Mouse (Mus musculus): ENCODE results near the gene Mtch1. TPM values are rescaled to one million over a fixed set of nuclear protein-coding genes. Genes with fewer than 3 reads are reported as not detected.

The Mtch1 gene
- polyA plus RNA-seq, 1 experiment from 2014 or later, result 316 TPM

DNA sequence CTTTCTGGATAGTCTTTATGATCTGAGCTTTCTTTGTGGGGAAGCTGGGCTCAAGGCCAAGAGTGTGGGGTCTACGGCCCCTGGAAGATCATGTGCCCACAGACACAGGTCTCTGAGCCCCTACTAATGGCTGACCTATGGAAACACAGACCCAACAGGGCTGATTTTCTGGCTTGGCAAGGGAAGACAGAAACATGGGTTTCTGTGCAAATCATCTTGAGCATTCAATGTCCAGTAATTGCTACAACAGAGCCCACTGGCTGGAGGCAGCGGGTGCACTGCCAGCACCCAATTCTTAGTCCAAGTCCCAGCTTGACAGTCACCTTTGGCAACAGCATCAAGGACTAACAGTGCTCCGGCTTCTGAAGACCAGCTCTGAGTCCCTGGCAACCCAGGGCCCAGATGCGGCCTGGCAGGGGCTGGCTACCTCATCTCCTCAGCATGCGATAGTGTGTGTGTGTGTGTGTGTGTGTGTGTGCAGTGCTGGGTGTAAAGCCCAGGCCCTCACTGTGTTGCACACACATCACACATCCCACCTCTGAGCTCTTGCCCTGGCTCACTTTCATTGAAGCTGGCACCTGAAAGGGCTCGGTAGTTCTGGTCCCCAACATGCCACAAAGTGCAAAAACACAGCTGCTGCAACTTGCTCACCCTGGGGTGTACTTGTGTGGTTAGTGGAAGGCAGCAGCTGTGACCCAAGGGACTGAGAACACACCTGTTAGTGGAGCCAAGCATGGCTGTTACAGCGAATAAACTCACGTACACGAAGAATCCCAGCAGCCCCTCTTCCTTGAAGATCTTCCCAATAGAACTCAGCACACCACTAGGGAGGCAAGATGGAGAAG, 9.5 kb downstream of the Mtch1 start:
- H3K27me3 ChIP-seq (ENCODE audit: insufficient read depth, low read length), result no peaks in the 10 kb centered on the region
- H3K36me3 ChIP-seq (ENCODE audit: insufficient read depth, low read length), result peaks cover 66% of the 10 kb centered on the region
- H3K4me3 ChIP-seq (ENCODE audit: low read length), result no peak overlapping the region
- no peak overlapping the region for H3K9ac ChIP-seq (replicated peaks; ENCODE audit: low read length)
- peaks cover 38% of the 10 kb centered on the region for H3K4me1 ChIP-seq (ENCODE audit: insufficient read depth, low read length)
- no peak for ATAC-seq (ENCODE audit: low FRiP score, low TSS enrichment)
- H3K9me3 ChIP-seq (ENCODE audit: low read length), result no peaks in the 10 kb centered on the region
- WGBS, result 91% methylated on average over 9 of the region's 9 CpGs
- H3K4me2 ChIP-seq (replicated peaks; ENCODE audit: low read depth, low read length), result no peak overlapping the region
- H3K27ac ChIP-seq (ENCODE audit: low read length), result peak overlapping the region; percentile 73; the same call in 1 of the 2 replicates

DNA sequence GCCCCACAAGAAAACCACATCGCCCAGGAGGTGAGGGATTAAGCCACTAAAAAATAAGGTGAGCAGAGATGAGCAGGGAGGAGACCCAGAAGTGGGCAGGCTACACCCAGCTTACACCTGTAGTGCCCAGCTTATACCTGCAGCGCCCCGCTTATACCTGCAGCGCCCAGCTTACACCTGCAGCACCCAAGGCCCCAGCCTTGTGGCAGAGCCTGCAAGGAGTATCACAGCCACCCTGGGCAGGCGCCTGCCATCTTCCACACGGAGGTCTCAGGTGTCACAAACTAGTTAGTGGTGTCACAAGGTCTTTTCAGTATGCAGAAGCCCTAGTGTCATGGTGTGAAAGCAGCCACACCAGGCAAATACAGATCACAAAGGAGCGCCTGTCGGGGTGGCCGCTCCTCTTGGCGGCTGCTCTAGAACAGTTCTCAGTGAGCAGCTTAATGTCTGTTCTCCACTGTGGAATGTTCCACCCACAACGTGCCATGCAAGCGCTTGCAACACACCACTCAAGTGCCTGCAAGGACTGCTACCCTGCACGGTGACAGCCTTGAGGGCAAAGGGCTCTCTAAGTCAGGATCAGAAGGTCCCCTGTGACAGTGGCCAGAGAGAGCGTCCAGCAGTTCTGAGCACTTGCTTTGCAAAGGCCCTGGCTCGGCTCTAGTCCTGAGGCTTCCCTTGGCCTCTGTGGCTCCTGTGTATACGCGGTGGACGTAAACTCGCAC, 11.3 kb downstream of the Mtch1 start:
- Histone ChIP-seq H3K4me3 (ENCODE audit: low read length) (no peak overlapping the region), H3K4me1 (ENCODE audit: insufficient read depth, low read length) (peaks cover 22% of the 10 kb centered on the region), H3K4me2 (replicated peaks; ENCODE audit: low read depth, low read length) (no peak overlapping the region), H3K27me3 (ENCODE audit: insufficient read depth, low read length) (no peaks in the 10 kb centered on the region), H3K36me3 (ENCODE audit: insufficient read depth, low read length) (peaks cover 80% of the 10 kb centered on the region), H3K9me3 (ENCODE audit: low read length) (no peaks in the 10 kb centered on the region), H3K27ac (ENCODE audit: low read length) (no peak overlapping the region), H3K9ac (replicated peaks; ENCODE audit: low read length) (no peak overlapping the region)
- 89% methylated on average over 19 of the region's 19 CpGs for WGBS
- ATAC-seq (ENCODE audit: low FRiP score, low TSS enrichment), result no peak

DNA sequence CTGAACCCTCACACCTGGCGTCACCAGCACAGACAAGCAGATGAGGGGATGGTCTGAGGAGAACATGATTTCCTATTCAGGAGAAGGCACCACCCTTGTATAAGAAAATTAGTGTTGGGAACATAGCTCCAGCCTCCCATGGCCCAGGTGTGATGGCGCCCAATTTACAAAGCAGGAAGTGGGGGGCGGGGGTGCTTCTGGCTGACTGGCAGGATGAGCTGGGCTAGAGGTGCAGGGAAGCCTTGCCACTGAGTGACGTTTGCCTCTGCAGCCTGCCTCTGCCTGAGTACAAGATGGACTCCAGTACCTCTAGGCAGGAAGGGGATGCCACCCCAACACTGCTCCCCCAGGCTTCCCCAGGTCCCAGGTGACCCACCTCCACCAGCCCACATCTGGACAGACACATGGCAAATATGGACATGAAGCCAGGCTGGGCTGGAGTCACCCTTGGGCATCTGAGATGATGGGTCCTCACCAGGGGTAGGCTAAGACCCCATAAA, 15.5 kb downstream of the Mtch1 start:
- Histone ChIP-seq H3K9ac (replicated peaks; ENCODE audit: low read length) (no peak overlapping the region), H3K4me3 (ENCODE audit: low read length) (no peak overlapping the region), H3K4me1 (ENCODE audit: insufficient read depth, low read length) (0 out of 2 replicates have a peak, but pooled peaks cover 4% of the 10 kb centered on the region), H3K9me3 (ENCODE audit: low read length) (no peaks in the 10 kb centered on the region), H3K27ac (ENCODE audit: low read length) (no peak overlapping the region), H3K4me2 (replicated peaks; ENCODE audit: low read depth, low read length) (no peak overlapping the region), H3K27me3 (ENCODE audit: insufficient read depth, low read length) (no peaks in the 10 kb centered on the region), H3K36me3 (ENCODE audit: insufficient read depth, low read length) (peaks cover 59% of the 10 kb centered on the region)
- no peak for ATAC-seq (ENCODE audit: low FRiP score, low TSS enrichment)
- WGBS, result 80% methylated on average over 4 of the region's 4 CpGs

DNA sequence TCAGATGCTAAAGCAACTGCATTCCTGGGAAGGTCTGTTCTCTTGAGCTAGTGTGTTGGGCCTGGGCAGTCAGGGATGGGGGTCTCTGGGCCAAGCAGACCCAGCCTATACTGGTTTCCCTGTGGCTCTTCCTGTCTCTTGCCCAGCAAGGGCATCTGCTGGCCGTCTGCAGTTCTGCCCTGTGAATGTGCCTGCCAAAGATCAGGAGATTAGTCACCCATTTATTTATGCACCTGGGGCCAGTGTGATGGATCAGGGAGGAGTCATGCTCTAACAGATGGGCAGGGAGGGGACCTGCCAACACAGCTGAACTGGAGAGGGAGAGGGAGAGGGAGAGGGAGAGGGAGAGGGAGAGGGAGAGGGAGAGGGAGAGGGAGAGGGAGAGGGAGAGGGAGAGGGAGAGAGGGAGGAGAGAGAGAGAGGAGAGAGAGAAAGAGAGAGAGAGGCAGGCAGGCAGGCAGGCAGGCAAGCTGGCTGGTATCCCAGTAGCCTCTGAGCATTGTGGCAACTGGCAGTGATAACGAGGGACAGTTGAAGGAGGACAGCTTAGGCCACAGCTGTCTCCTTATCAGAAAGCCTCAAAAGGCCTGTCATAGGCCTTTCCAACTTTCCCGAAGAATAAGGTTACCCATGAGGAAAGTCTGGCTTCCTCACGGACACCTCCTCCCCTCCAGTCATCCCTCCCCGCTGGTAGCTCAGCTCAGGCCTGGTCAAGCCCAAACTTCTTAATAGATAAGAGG, 16.9 kb downstream of the Mtch1 start:
- H3K9ac ChIP-seq (replicated peaks; ENCODE audit: low read length), result no peak overlapping the region; the same call in 1 of the 2 replicates
- ATAC-seq (ENCODE audit: low FRiP score, low TSS enrichment), result 0 out of 2 replicates have a peak, but pooled peaks have one; percentile 43
- H3K27me3 ChIP-seq (ENCODE audit: insufficient read depth, low read length), result no peaks in the 10 kb centered on the region
- no peak overlapping the region for H3K4me2 ChIP-seq (replicated peaks; ENCODE audit: low read depth, low read length)
- no peaks in the 10 kb centered on the region for H3K9me3 ChIP-seq (ENCODE audit: low read length)
- peaks cover 45% of the 10 kb centered on the region for H3K36me3 ChIP-seq (ENCODE audit: insufficient read depth, low read length)
- H3K27ac ChIP-seq (ENCODE audit: low read length), result peak overlapping the region; percentile 72
- H3K4me1 ChIP-seq (ENCODE audit: insufficient read depth, low read length), result peaks cover 15% of the 10 kb centered on the region
- H3K4me3 ChIP-seq (ENCODE audit: low read length), result no peak overlapping the region
- WGBS, result 33% methylated on average over 5 of the region's 5 CpGs

DNA sequence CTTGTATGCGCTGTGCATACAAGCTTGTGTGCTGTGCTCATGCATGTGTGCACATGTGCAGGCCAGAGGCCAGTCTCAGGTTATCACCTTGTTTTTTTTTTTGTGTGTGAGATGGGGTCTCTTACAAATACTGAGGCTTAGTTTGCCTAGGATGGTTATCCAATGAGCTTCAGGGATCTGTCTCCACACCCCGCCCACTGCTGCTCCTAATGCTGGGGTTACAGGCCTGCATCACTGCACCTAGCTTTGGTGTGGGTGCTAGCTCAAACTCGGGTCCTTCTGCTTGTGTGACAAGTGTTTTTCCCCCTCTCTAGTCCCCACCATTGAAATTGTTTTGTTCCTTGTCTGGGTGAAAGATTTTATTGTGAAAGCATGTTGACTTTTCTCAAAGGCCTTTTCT, 17.5 kb downstream of the Mtch1 start:
- no peak for ATAC-seq (ENCODE audit: low FRiP score, low TSS enrichment)
- Histone ChIP-seq H3K9me3 (ENCODE audit: low read length) (no peaks in the 10 kb centered on the region), H3K27ac (ENCODE audit: low read length) (peak overlapping the region; percentile 66; the same call in 1 of the 2 replicates)

DNA sequence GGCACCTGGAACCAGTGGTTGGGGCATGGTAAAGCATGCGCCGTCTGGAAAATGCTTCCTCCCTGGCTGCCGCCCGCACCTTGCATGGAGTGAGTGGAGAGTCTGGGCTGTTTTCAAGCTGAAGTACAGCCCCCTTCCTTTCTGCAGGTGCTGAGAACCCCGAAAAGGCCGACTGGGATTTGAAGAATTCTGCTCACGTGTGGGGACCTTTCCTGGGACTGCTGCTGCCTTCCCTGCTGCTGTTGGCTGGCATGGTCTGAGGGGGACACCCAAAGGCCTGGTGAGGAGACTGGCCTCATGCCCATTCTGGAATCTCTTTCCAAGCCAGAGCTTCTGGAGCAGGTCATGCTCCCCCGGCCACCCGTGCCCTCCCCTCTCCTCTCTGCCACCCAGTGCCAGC, 20.0 kb downstream of the Mtch1 start:
- H3K9ac ChIP-seq (replicated peaks; ENCODE audit: low read length), result no peak overlapping the region
- H3K4me3 ChIP-seq (ENCODE audit: low read length), result no peak overlapping the region
- H3K4me1 ChIP-seq (ENCODE audit: insufficient read depth, low read length), result peaks cover 15% of the 10 kb centered on the region
- no peak for ATAC-seq (ENCODE audit: low FRiP score, low TSS enrichment)
- 79% methylated on average over 9 of the region's 9 CpGs for WGBS
- no peaks in the 10 kb centered on the region for H3K27me3 ChIP-seq (ENCODE audit: insufficient read depth, low read length)
- H3K4me2 ChIP-seq (replicated peaks; ENCODE audit: low read depth, low read length), result no peak overlapping the region
- no peak overlapping the region for H3K27ac ChIP-seq (ENCODE audit: low read length)
- H3K36me3 ChIP-seq (ENCODE audit: insufficient read depth, low read length), result peaks cover 18% of the 10 kb centered on the region
- no peaks in the 10 kb centered on the region for H3K9me3 ChIP-seq (ENCODE audit: low read length)

More for the DNA sequence above, 17.5 kb downstream of the Mtch1 start:
- Histone ChIP-seq H3K4me1 (ENCODE audit: insufficient read depth, low read length) (peaks cover 15% of the 10 kb centered on the region), H3K4me3 (ENCODE audit: low read length) (no peak overlapping the region), H3K4me2 (replicated peaks; ENCODE audit: low read depth, low read length) (no peak overlapping the region), H3K36me3 (ENCODE audit: insufficient read depth, low read length) (peaks cover 39% of the 10 kb centered on the region), H3K27me3 (ENCODE audit: insufficient read depth, low read length) (no peaks in the 10 kb centered on the region), H3K9ac (replicated peaks; ENCODE audit: low read length) (no peak overlapping the region; the same call in 1 of the 2 replicates)
- WGBS, result 81% methylated on average over 3 of the region's 3 CpGs

DNA sequence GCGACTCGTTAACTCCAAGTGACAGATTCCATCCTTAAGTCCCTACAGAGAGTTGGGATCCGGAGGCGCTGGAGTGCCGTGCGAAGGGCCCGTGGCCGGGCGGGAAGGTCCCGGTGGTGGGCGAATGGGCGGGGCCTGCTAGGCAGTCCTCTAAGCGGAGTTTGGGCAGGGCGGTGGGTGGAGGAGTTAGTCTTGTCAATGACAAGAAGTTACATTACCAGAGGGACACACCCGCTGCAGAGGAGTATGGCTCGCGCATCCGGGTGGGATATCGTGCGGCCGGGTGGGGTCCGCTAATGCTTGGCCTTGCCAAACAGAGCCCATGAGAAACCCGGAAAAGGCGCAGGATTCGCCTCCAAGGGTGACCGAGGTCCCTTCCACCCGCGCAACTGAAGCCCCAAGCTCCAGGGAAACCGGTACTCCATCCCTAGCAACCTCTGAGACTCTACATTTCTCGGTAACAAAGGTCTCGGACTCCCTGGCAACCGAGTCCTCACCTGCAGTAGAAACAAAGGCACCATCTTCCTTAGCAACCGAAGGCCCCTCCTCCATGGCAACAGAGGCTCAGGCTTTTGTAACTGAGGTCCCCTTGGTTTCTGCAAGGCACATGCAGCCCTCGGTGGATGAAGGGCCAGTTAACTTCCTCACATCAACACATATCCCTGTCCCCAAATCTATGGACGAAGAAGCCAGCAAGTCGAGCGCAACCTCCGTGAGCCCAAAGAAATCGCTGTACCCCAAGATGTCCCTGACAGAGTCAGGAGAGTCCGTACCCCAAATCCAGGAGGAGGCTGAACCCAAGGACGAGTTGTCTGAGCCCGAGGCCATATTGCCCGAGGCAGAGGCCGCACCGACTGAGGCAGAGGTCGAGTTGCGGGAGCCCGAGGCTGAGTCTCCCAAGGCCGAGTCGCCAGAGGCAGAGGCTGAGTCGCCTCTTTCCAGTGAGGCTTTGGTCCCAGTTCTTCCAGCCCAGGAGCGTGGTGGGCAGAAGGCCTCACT, 20.9 kb downstream of the Mtch1 start:
- ATAC-seq (ENCODE audit: low FRiP score, low TSS enrichment), result no peak; the same call in 1 of the 2 replicates
- H3K9me3 ChIP-seq (ENCODE audit: low read length), result no peaks in the 10 kb centered on the region
- WGBS, result 20% methylated on average over 52 of the region's 52 CpGs
- peak overlapping the region; percentile 33 for H3K9ac ChIP-seq (replicated peaks; ENCODE audit: low read length)
- H3K4me1 ChIP-seq (ENCODE audit: insufficient read depth, low read length), result peaks cover 21% of the 10 kb centered on the region
- peaks cover 10% of the 10 kb centered on the region; the same call in 1 of the 2 replicates for H3K36me3 ChIP-seq (ENCODE audit: insufficient read depth, low read length)
- H3K4me3 ChIP-seq (ENCODE audit: low read length), result peak overlapping the region; percentile 31
- no peak overlapping the region for H3K27ac ChIP-seq (ENCODE audit: low read length)
- peaks cover 5% of the 10 kb centered on the region; the same call in 1 of the 2 replicates for H3K27me3 ChIP-seq (ENCODE audit: insufficient read depth, low read length)
- peak overlapping the region; percentile 55 for H3K4me2 ChIP-seq (replicated peaks; ENCODE audit: low read depth, low read length)

DNA sequence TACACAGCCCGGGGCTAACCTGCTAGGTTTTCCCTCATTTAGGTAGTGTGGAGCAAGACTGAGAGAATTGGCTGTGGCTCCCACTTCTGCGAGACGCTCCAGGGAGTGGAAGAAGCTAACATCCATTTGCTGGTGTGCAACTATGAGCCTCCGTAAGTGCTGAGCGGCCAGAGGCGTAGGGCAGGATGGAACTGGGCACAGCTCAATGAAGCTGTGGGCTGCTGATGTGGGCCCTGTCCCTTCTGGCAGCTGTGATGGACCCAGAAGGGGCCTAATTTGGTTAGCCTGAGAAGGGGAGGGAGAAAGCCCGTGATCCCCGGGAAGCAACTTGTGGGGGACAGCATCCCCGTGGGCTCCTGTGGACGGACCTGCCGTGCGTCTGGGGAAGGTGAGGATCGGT, 21.9 kb downstream of the Mtch1 start:
- H3K4me2 ChIP-seq (replicated peaks; ENCODE audit: low read depth, low read length), result no peak overlapping the region
- H3K9me3 ChIP-seq (ENCODE audit: low read length), result no peaks in the 10 kb centered on the region
- H3K36me3 ChIP-seq (ENCODE audit: insufficient read depth, low read length), result 0 out of 2 replicates have a peak, but pooled peaks cover 6% of the 10 kb centered on the region
- peak overlapping the region; percentile 33; the same call in 1 of the 2 replicates for H3K9ac ChIP-seq (replicated peaks; ENCODE audit: low read length)
- no peak overlapping the region for H3K4me3 ChIP-seq (ENCODE audit: low read length)
- H3K27ac ChIP-seq (ENCODE audit: low read length), result no peak overlapping the region
- peaks cover 18% of the 10 kb centered on the region for H3K4me1 ChIP-seq (ENCODE audit: insufficient read depth, low read length)
- no peak for ATAC-seq (ENCODE audit: low FRiP score, low TSS enrichment)
- 67% methylated on average over 13 of the region's 13 CpGs for WGBS
- peaks cover 7% of the 10 kb centered on the region; the same call in 1 of the 2 replicates for H3K27me3 ChIP-seq (ENCODE audit: insufficient read depth, low read length)

Measured in kidney, embryonic 16.5 days (tissue).